Mouse (Mus musculus): ENCODE results near the gene Clstn3.
"Not testable (repeated sequence)": the region's sequence is repeated elsewhere in the genome, so short reads cannot be mapped to it uniquely, and the experiment has no call there.

Gene Clstn3

GRCm38 (mm10) chr6:124479573-124479930, 15.0 kb upstream of the Clstn3 start:
- in situ Hi-C loops (cut with MboI; ENCODE audit: low sequenced_read_pairs) = no loop called here

- in situ Hi-C loops (cut with MboI; ENCODE audit: low sequenced_read_pairs) = no loop called here
Measured at GRCm38 (mm10) chr6:124478874-124479572, 14.4 kb upstream of the Clstn3 start.

- in situ Hi-C loops (cut with MboI; ENCODE audit: low sequenced_read_pairs) = no loop called here
Measured at GRCm38 (mm10) chr6:124477922-124478651, 13.5 kb upstream of the Clstn3 start.

GRCm38 (mm10) chr6:124477221-124477655, 12.6 kb upstream of the Clstn3 start:
- in situ Hi-C loops (cut with MboI; ENCODE audit: low sequenced_read_pairs) = no loop called here

GRCm38 (mm10) chr6:124476796-124477195, 12.2 kb upstream of the Clstn3 start:
- in situ Hi-C loops (cut with MboI; ENCODE audit: low sequenced_read_pairs) = no loop called here

GRCm38 (mm10) chr6:124476216-124476615, 11.6 kb upstream of the Clstn3 start:
- in situ Hi-C loops (cut with MboI; ENCODE audit: low sequenced_read_pairs) = no loop called here

- in situ Hi-C loops (cut with MboI; ENCODE audit: low sequenced_read_pairs) = not testable (repeated sequence)
Measured at GRCm38 (mm10) chr6:124475335-124476075, 10.9 kb upstream of the Clstn3 start.

- in situ Hi-C loops (cut with MboI; ENCODE audit: low sequenced_read_pairs) = no loop called here
Measured at GRCm38 (mm10) chr6:124474621-124475020, 10.0 kb upstream of the Clstn3 start.

- in situ Hi-C loops (cut with MboI; ENCODE audit: low sequenced_read_pairs) = no loop called here
Measured at GRCm38 (mm10) chr6:124472801-124473200, 8.2 kb upstream of the Clstn3 start.

GRCm38 (mm10) chr6:124471783-124472638, 7.4 kb upstream of the Clstn3 start:
- in situ Hi-C loops (cut with MboI; ENCODE audit: low sequenced_read_pairs) = not testable (repeated sequence)

GRCm38 (mm10) chr6:124471121-124471520, 6.5 kb upstream of the Clstn3 start:
- in situ Hi-C loops (cut with MboI; ENCODE audit: low sequenced_read_pairs) = no loop called here

GRCm38 (mm10) chr6:124465729-124466128, 1.1 kb upstream of the Clstn3 start:
- in situ Hi-C loops (cut with MboI; ENCODE audit: low sequenced_read_pairs) = no loop called here

- in situ Hi-C loops (cut with MboI; ENCODE audit: low sequenced_read_pairs) = no loop called here
Measured at GRCm38 (mm10) chr6:124465299-124465698, 705 bp upstream of the Clstn3 start.

- in situ Hi-C loops (cut with MboI; ENCODE audit: low sequenced_read_pairs) = no loop called here
Measured at GRCm38 (mm10) chr6:124463881-124464291, 708 bp downstream of the Clstn3 start.

GRCm38 (mm10) chr6:124459388-124459787, 5.2 kb downstream of the Clstn3 start:
- in situ Hi-C loops (cut with MboI; ENCODE audit: low sequenced_read_pairs) = no loop called here

- in situ Hi-C loops (cut with MboI; ENCODE audit: low sequenced_read_pairs) = no loop called here
Measured at GRCm38 (mm10) chr6:124458505-124458904, 6.1 kb downstream of the Clstn3 start.

- in situ Hi-C loops (cut with MboI; ENCODE audit: low sequenced_read_pairs) = no loop called here
Measured at GRCm38 (mm10) chr6:124457827-124458226, 6.8 kb downstream of the Clstn3 start.

GRCm38 (mm10) chr6:124456243-124456642, 8.4 kb downstream of the Clstn3 start:
- in situ Hi-C loops (cut with MboI; ENCODE audit: low sequenced_read_pairs) = no loop called here

GRCm38 (mm10) chr6:124453756-124454155, 10.8 kb downstream of the Clstn3 start:
- in situ Hi-C loops (cut with MboI; ENCODE audit: low sequenced_read_pairs) = no loop called here

GRCm38 (mm10) chr6:124451995-124452394, 12.6 kb downstream of the Clstn3 start:
- in situ Hi-C loops (cut with MboI; ENCODE audit: low sequenced_read_pairs) = no loop called here
